ENCODE assay signal across 12 mouse cellular contexts in genomic region chr10:85555193-85555592, GRCm38 (mm10).
DNase-seq lines count a peak whose midpoint lies in the region; ATAC-seq lines count a peak whose summit lies in the region.
"Had no signal": no experiment of that assay in that cellular context is flagged by ENCODE, and none has a peak within 500 bp of the region (broad histone marks: within the 10 kb centered on the region; RNA-seq: fewer than 3 reads in every experiment).

No protein-coding gene starts in this region.

- no peak for ATAC-seq in inflammation-experienced regulatory T-cells, adult 6 months
- ATAC-seq: forebrain, embryonic 14.5 days had no signal

- peak; percentile 31 for DNase-seq in embryo, embryonic 10 days (ENCODE audit: low spot score)
- no peak for DNase-seq in embryo, embryonic 10.5 days (ENCODE audit: low spot score)
- DNase-seq in left cerebral cortex, postnatal 4 days, result peak; percentile 16
- no peak for DNase-seq in left cerebral cortex, postnatal 36 days (ENCODE audit: low spot score in 2 of 2)
- peak; percentile 1 for DNase-seq in 416B (ENCODE audit: low read depth)
- peak; percentile 72 for DNase-seq in R1 (ENCODE audit: low read depth, low spot score)
- DNase-seq in gastrocnemius, postnatal 36 days, result no peak
- DNase-seq: heart, postnatal 10 days; lung, adult 2 months; thymus, adult 2 months had no signal

- intact Hi-C loops in left cerebral cortex, postnatal 4 days (cut with DNase I), result no loop called here
- intact Hi-C loops in left cerebral cortex, postnatal 36 days (cut with DNase I), result no loop called here
- intact Hi-C loops in gastrocnemius, postnatal 36 days (cut with DNase I), result no loop called here

Comparison
In these comparisons a context has a peak if more than half of its experiments do, and no peak if none do; other contexts are left out.
1. DNase-seq: peak in embryo, embryonic 10 days (single experiment), left cerebral cortex, postnatal 4 days (single experiment), 416B (single experiment) and R1 (single experiment); none in embryo, embryonic 10.5 days (single experiment), left cerebral cortex, postnatal 36 days (0 of 2) and gastrocnemius, postnatal 36 days (0 of 2).